Mouse (Mus musculus): ENCODE measurements around the gene Eaf2. TPM values are rescaled to one million over a fixed set of nuclear protein-coding genes. Genes with fewer than 3 reads are reported as not detected.

Gene Eaf2
- polyA plus RNA-seq, 1 experiment from 2014 or later = 1.3 TPM

DNA sequence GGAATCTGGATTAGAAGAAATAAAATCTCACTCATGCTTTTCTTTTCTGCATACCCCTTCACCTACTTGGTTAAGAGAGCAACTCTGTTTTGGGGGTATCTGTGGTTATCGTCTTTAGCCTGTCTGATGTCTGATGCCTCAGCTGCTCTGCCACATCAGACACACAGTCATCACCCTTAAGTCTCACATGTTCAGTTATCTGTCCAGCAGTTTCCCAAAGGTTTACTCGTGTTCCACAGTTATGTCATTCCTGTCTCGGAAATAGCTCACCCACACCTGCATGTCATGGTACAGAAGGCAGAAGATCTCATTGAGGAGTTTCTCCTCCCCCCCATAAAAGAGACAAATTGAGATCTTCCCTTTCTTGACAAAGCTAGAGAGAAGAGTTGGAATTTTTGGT is 54.1 kb downstream of the Eaf2 start:
- H3K4me1 ChIP-seq (replicated peaks; ENCODE audit: control insufficient read depth, insufficient read depth, low read length) = peaks cover 5% of the 10 kb centered on the region; the same call in 1 of the 2 replicates
- no peaks in the 10 kb centered on the region for H3K9me3 ChIP-seq (ENCODE audit: control insufficient read depth, low read length)
- no peak for ATAC-seq (ENCODE audit: low read depth)
- H3K27me3 ChIP-seq (ENCODE audit: control insufficient read depth, insufficient read depth, low read depth, low read length) = no peaks in the 10 kb centered on the region
- 54% methylated on average over 3 of the region's 3 CpGs for WGBS
- no peak overlapping the region for H3K4me3 ChIP-seq (ENCODE audit: low read length)
- H3K4me2 ChIP-seq (ENCODE audit: low read depth, low read length) = no peak overlapping the region
- no peaks in the 10 kb centered on the region for H3K36me3 ChIP-seq (ENCODE audit: control insufficient read depth, insufficient read depth, low read length)
- H3K9ac ChIP-seq (ENCODE audit: low read length) = no peak overlapping the region
- H3K27ac ChIP-seq (ENCODE audit: low read length) = no peak overlapping the region

- H3K27ac ChIP-seq (ENCODE audit: low read length) = no peak overlapping the region
- H3K9me3 ChIP-seq (ENCODE audit: control insufficient read depth, low read length) = no peaks in the 10 kb centered on the region
- no peak for ATAC-seq (ENCODE audit: low read depth)
- no peaks in the 10 kb centered on the region for H3K36me3 ChIP-seq (ENCODE audit: control insufficient read depth, insufficient read depth, low read length)
- H3K4me2 ChIP-seq (ENCODE audit: low read depth, low read length) = no peak overlapping the region
- 57% methylated on average over 6 of the region's 6 CpGs for WGBS
- no peaks in the 10 kb centered on the region for H3K27me3 ChIP-seq (ENCODE audit: control insufficient read depth, insufficient read depth, low read depth, low read length)
- H3K4me1 ChIP-seq (replicated peaks; ENCODE audit: control insufficient read depth, insufficient read depth, low read length) = peaks cover 5% of the 10 kb centered on the region; the same call in 1 of the 2 replicates
- H3K9ac ChIP-seq (ENCODE audit: low read length) = no peak overlapping the region
- no peak overlapping the region for H3K4me3 ChIP-seq (ENCODE audit: low read length)
Measured at GRCm38 (mm10) chr16:36820016-36820415, 54.8 kb downstream of the Eaf2 start.

- Histone ChIP-seq H3K4me1 (replicated peaks; ENCODE audit: control insufficient read depth, insufficient read depth, low read length) (peaks cover 5% of the 10 kb centered on the region; the same call in 1 of the 2 replicates), H3K9me3 (ENCODE audit: control insufficient read depth, low read length) (no peaks in the 10 kb centered on the region), H3K4me3 (ENCODE audit: low read length) (no peak overlapping the region), H3K27ac (ENCODE audit: low read length) (no peak overlapping the region), H3K4me2 (ENCODE audit: low read depth, low read length) (no peak overlapping the region), H3K36me3 (ENCODE audit: control insufficient read depth, insufficient read depth, low read length) (no peaks in the 10 kb centered on the region), H3K9ac (ENCODE audit: low read length) (no peak overlapping the region), H3K27me3 (ENCODE audit: control insufficient read depth, insufficient read depth, low read depth, low read length) (no peaks in the 10 kb centered on the region)
- ATAC-seq (ENCODE audit: low read depth) = peak; percentile 89
- WGBS = 8% methylated on average over 7 of the region's 7 CpGs
Measured at GRCm38 (mm10) chr16:36817321-36817926, 57.4 kb downstream of the Eaf2 start.

GRCm38 (mm10) chr16:36816916-36817315 is 57.9 kb downstream of the Eaf2 start:
- peak; percentile 22; the same call in 1 of the 2 replicates for ATAC-seq (ENCODE audit: low read depth)
- peaks cover 4% of the 10 kb centered on the region; the same call in 1 of the 2 replicates for H3K4me1 ChIP-seq (replicated peaks; ENCODE audit: control insufficient read depth, insufficient read depth, low read length)

GRCm38 (mm10) chr16:36813680-36814079 is 61.1 kb downstream of the Eaf2 start:
- no peaks in the 10 kb centered on the region for H3K9me3 ChIP-seq (ENCODE audit: control insufficient read depth, low read length)
- 70% methylated on average over 3 of the region's 3 CpGs for WGBS
- no peak overlapping the region for H3K4me2 ChIP-seq (ENCODE audit: low read depth, low read length)
- H3K27me3 ChIP-seq (ENCODE audit: control insufficient read depth, insufficient read depth, low read depth, low read length) = no peaks in the 10 kb centered on the region
- no peaks in the 10 kb centered on the region for H3K36me3 ChIP-seq (ENCODE audit: control insufficient read depth, insufficient read depth, low read length)
- no peak overlapping the region for H3K27ac ChIP-seq (ENCODE audit: low read length)
- no peak overlapping the region for H3K9ac ChIP-seq (ENCODE audit: low read length)
- H3K4me3 ChIP-seq (ENCODE audit: low read length) = no peak overlapping the region
- ATAC-seq (ENCODE audit: low read depth) = no peak
- H3K4me1 ChIP-seq (replicated peaks; ENCODE audit: control insufficient read depth, insufficient read depth, low read length) = no peaks in the 10 kb centered on the region

More at GRCm38 (mm10) chr16:36816916-36817315, 57.9 kb downstream of the Eaf2 start:
- Histone ChIP-seq H3K9ac (ENCODE audit: low read length) (no peak overlapping the region), H3K36me3 (ENCODE audit: control insufficient read depth, insufficient read depth, low read length) (no peaks in the 10 kb centered on the region), H3K4me3 (ENCODE audit: low read length) (no peak overlapping the region), H3K9me3 (ENCODE audit: control insufficient read depth, low read length) (no peaks in the 10 kb centered on the region), H3K27ac (ENCODE audit: low read length) (no peak overlapping the region), H3K27me3 (ENCODE audit: control insufficient read depth, insufficient read depth, low read depth, low read length) (no peaks in the 10 kb centered on the region), H3K4me2 (ENCODE audit: low read depth, low read length) (no peak overlapping the region)

DNA sequence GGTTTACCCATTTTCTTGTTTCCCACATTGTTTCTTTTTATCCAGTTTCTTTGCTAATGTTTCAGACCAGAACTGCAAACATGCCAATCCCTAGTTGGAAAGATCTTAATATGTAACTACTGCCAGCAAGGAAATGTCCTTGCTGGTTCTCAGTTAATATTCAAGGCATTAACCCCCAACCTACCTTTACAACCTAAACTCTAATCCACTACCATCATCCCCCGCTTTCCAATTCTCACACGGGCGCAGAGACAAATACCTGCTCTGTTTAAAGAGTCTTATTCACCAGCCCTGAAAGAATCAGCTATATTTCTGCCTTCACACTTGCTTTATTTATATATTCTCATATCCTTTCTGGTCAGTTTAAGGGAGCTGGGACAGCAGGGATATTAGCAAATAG is 66.2 kb downstream of the Eaf2 start:
- Histone ChIP-seq H3K4me3 (ENCODE audit: low read length) (no peak overlapping the region), H3K4me2 (ENCODE audit: low read depth, low read length) (no peak overlapping the region), H3K27ac (ENCODE audit: low read length) (no peak overlapping the region), H3K27me3 (ENCODE audit: control insufficient read depth, insufficient read depth, low read depth, low read length) (no peaks in the 10 kb centered on the region), H3K36me3 (ENCODE audit: control insufficient read depth, insufficient read depth, low read length) (no peaks in the 10 kb centered on the region), H3K9me3 (ENCODE audit: control insufficient read depth, low read length) (no peaks in the 10 kb centered on the region), H3K9ac (ENCODE audit: low read length) (no peak overlapping the region), H3K4me1 (replicated peaks; ENCODE audit: control insufficient read depth, insufficient read depth, low read length) (no peaks in the 10 kb centered on the region)
- WGBS = 78% methylated on average over 3 of the region's 3 CpGs
- ATAC-seq (ENCODE audit: low read depth) = no peak

- Histone ChIP-seq H3K4me3 (ENCODE audit: low read length) (no peak overlapping the region), H3K27me3 (ENCODE audit: control insufficient read depth, insufficient read depth, low read depth, low read length) (no peaks in the 10 kb centered on the region), H3K4me2 (ENCODE audit: low read depth, low read length) (no peak overlapping the region), H3K36me3 (ENCODE audit: control insufficient read depth, insufficient read depth, low read length) (no peaks in the 10 kb centered on the region), H3K9me3 (ENCODE audit: control insufficient read depth, low read length) (peaks cover 3% of the 10 kb centered on the region; the same call in 1 of the 2 replicates), H3K9ac (ENCODE audit: low read length) (no peak overlapping the region), H3K4me1 (replicated peaks; ENCODE audit: control insufficient read depth, insufficient read depth, low read length) (no peaks in the 10 kb centered on the region), H3K27ac (ENCODE audit: low read length) (no peak overlapping the region)
- WGBS = 87% methylated on average over 3 of the region's 3 CpGs
- no peak for ATAC-seq (ENCODE audit: low read depth)
Measured at GRCm38 (mm10) chr16:36802361-36802760, 72.4 kb downstream of the Eaf2 start.

- H3K4me3 ChIP-seq (ENCODE audit: low read length) = no peak overlapping the region
- H3K9me3 ChIP-seq (ENCODE audit: control insufficient read depth, low read length) = peaks cover 3% of the 10 kb centered on the region; the same call in 1 of the 2 replicates
- no peak overlapping the region for H3K9ac ChIP-seq (ENCODE audit: low read length)
- no peaks in the 10 kb centered on the region for H3K27me3 ChIP-seq (ENCODE audit: control insufficient read depth, insufficient read depth, low read depth, low read length)
- H3K4me1 ChIP-seq (replicated peaks; ENCODE audit: control insufficient read depth, insufficient read depth, low read length) = no peaks in the 10 kb centered on the region
- ATAC-seq (ENCODE audit: low read depth) = no peak
- no peak overlapping the region for H3K27ac ChIP-seq (ENCODE audit: low read length)
- 83% methylated on average over 2 of the region's 2 CpGs for WGBS
- H3K36me3 ChIP-seq (ENCODE audit: control insufficient read depth, insufficient read depth, low read length) = no peaks in the 10 kb centered on the region
- no peak overlapping the region for H3K4me2 ChIP-seq (ENCODE audit: low read depth, low read length)
Measured at GRCm38 (mm10) chr16:36798334-36798733, 76.5 kb downstream of the Eaf2 start.

- H3K4me1 ChIP-seq (replicated peaks; ENCODE audit: control insufficient read depth, insufficient read depth, low read length) = no peaks in the 10 kb centered on the region
- no peak for ATAC-seq (ENCODE audit: low read depth)
- H3K27ac ChIP-seq (ENCODE audit: low read length) = no peak overlapping the region
- no peak overlapping the region for H3K4me2 ChIP-seq (ENCODE audit: low read depth, low read length)
- H3K27me3 ChIP-seq (ENCODE audit: control insufficient read depth, insufficient read depth, low read depth, low read length) = no peaks in the 10 kb centered on the region
- no peak overlapping the region for H3K9ac ChIP-seq (ENCODE audit: low read length)
- WGBS = 80% methylated on average over 2 of the region's 2 CpGs
- H3K36me3 ChIP-seq (ENCODE audit: control insufficient read depth, insufficient read depth, low read length) = no peaks in the 10 kb centered on the region
- no peak overlapping the region for H3K4me3 ChIP-seq (ENCODE audit: low read length)
- H3K9me3 ChIP-seq (ENCODE audit: control insufficient read depth, low read length) = no peaks in the 10 kb centered on the region
Measured at GRCm38 (mm10) chr16:36794976-36795375, 79.8 kb downstream of the Eaf2 start.

Data from lung, embryonic 16.5 days (tissue).